Mouse (Mus musculus): ENCODE data around the gene Rbm34. TPM values are rescaled to one million over a fixed set of nuclear protein-coding genes. Genes with fewer than 3 reads are reported as not detected.
A peak's percentile ranks its signal among the peaks of the same experiment; 100 is the strongest.
"Not testable (repeated sequence)": the region's sequence is repeated elsewhere in the genome, so short reads cannot be mapped to it uniquely, and the experiment has no call there.

Rbm34 gene
- polyA plus RNA-seq, 1 experiment from 2014 or later = 24.0 TPM

- Histone ChIP-seq H3K9me3 (replicated peaks) (no peaks in the 10 kb centered on the region), H3K36me3 (ENCODE audit: poor library complexity, severe bottlenecking) (no peaks in the 10 kb centered on the region), H3K9ac (no peak overlapping the region), H3K4me1 (peaks cover 14% of the 10 kb centered on the region), H3K27me3 (no peaks in the 10 kb centered on the region), H3K4me2 (no peak overlapping the region), H3K27ac (no peak overlapping the region), H3K4me3 (no peak overlapping the region)
- no peak for ATAC-seq
- WGBS = 49% methylated on average over 10 of the region's 10 CpGs
Observed at GRCm38 (mm10) chr8:126914609-126915375, 56.1 kb downstream of the Rbm34 start.

GRCm38 (mm10) chr8:126914107-126914490 is 56.8 kb downstream of the Rbm34 start:
- not testable (repeated sequence) for H3K36me3 ChIP-seq (ENCODE audit: poor library complexity, severe bottlenecking); H3K27me3 ChIP-seq; ATAC-seq; H3K9ac ChIP-seq; H3K4me2 ChIP-seq; H3K27ac ChIP-seq; H3K4me3 ChIP-seq; H3K9me3 ChIP-seq (replicated peaks)
- H3K4me1 ChIP-seq = peaks cover 14% of the 10 kb centered on the region
- 74% methylated on average over 10 of the region's 10 CpGs for WGBS

GRCm38 (mm10) chr8:126913241-126914106 is 57.4 kb downstream of the Rbm34 start:
- no peaks in the 10 kb centered on the region for H3K9me3 ChIP-seq (replicated peaks)
- no peaks in the 10 kb centered on the region for H3K27me3 ChIP-seq
- 45% methylated on average over 12 of the region's 12 CpGs for WGBS
- no peaks in the 10 kb centered on the region for H3K36me3 ChIP-seq (ENCODE audit: poor library complexity, severe bottlenecking)
- no peak overlapping the region for H3K27ac ChIP-seq
- ATAC-seq = peak; percentile 36; the same call in 1 of the 2 replicates
- H3K9ac ChIP-seq = no peak overlapping the region
- H3K4me3 ChIP-seq = no peak overlapping the region
- peaks cover 14% of the 10 kb centered on the region for H3K4me1 ChIP-seq
- H3K4me2 ChIP-seq = no peak overlapping the region

- Histone ChIP-seq H3K27ac (no peak overlapping the region), H3K27me3 (no peaks in the 10 kb centered on the region), H3K9me3 (replicated peaks) (0 out of 2 replicates have a peak, but pooled peaks cover 3% of the 10 kb centered on the region), H3K4me1 (peaks cover 11% of the 10 kb centered on the region), H3K9ac (no peak overlapping the region), H3K4me2 (no peak overlapping the region), H3K4me3 (no peak overlapping the region), H3K36me3 (ENCODE audit: poor library complexity, severe bottlenecking) (no peaks in the 10 kb centered on the region)
- 82% methylated on average over 10 of the region's 10 CpGs for WGBS
- ATAC-seq = no peak
Observed at GRCm38 (mm10) chr8:126909371-126909802, 61.5 kb downstream of the Rbm34 start.

GRCm38 (mm10) chr8:126908805-126909204 is 62.1 kb downstream of the Rbm34 start:
- Histone ChIP-seq H3K27me3 (no peaks in the 10 kb centered on the region), H3K4me1 (peaks cover 8% of the 10 kb centered on the region), H3K4me3 (no peak overlapping the region), H3K9me3 (replicated peaks) (0 out of 2 replicates have a peak, but pooled peaks cover 3% of the 10 kb centered on the region), H3K4me2 (no peak overlapping the region), H3K27ac (no peak overlapping the region), H3K36me3 (ENCODE audit: poor library complexity, severe bottlenecking) (no peaks in the 10 kb centered on the region), H3K9ac (no peak overlapping the region)
- no peak for ATAC-seq
- WGBS = 82% methylated on average over 6 of the region's 6 CpGs

- ATAC-seq = no peak
- WGBS = 92% methylated on average over 9 of the region's 9 CpGs
- Histone ChIP-seq H3K4me1 (no peaks in the 10 kb centered on the region; the same call in 1 of the 2 replicates), H3K4me2 (no peak overlapping the region), H3K27me3 (no peaks in the 10 kb centered on the region), H3K9ac (no peak overlapping the region), H3K27ac (no peak overlapping the region), H3K36me3 (ENCODE audit: poor library complexity, severe bottlenecking) (no peaks in the 10 kb centered on the region), H3K4me3 (no peak overlapping the region), H3K9me3 (replicated peaks) (0 out of 2 replicates have a peak, but pooled peaks cover 3% of the 10 kb centered on the region)
Observed at GRCm38 (mm10) chr8:126907968-126908367, 62.9 kb downstream of the Rbm34 start.

DNA sequence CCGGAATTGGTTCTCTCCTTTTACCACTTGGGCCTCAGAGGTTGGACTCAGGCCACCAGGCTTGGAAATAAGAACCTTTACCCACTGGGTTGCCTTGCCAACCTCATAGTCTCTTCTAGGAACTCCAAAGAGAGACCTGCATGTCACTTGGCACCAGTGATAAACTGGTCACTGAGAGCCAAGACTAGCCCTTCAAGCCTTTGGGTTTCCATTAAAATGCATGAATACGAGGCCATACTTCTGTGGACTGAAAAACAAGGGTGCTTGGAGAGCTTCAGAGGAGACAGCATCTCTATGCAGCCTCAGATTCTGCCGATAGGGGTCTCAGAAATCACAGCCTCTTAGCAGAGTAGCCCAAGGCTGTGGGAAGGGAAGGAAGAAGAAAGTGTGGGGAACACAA is 63.5 kb downstream of the Rbm34 start:
- Histone ChIP-seq H3K4me2 (no peak overlapping the region), H3K9me3 (replicated peaks) (0 out of 2 replicates have a peak, but pooled peaks cover 3% of the 10 kb centered on the region), H3K36me3 (ENCODE audit: poor library complexity, severe bottlenecking) (no peaks in the 10 kb centered on the region), H3K4me3 (no peak overlapping the region), H3K27ac (no peak overlapping the region), H3K9ac (no peak overlapping the region), H3K4me1 (no peaks in the 10 kb centered on the region), H3K27me3 (no peaks in the 10 kb centered on the region)
- 74% methylated on average over 3 of the region's 3 CpGs for WGBS
- no peak; the same call in 1 of the 2 replicates for ATAC-seq

DNA sequence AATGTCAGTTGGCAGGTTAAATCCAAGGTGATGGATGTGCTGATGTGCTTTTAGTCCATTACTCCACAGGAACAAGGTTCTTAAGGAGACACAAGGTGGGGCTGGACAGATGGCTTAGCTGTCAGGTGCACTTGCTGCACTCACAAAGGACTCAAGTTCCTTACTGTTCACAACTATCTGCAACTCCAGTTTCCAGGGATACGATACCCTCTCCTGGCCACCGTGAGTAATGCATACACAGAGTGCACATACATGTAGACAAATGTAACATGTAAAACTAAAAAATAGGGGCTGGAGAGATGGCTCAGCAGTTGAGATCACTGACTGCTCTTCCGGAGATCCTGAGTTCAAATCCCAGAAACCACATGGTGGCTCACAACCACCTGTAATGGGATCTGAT is 65.5 kb downstream of the Rbm34 start:
- no peak for ATAC-seq
- Histone ChIP-seq H3K4me3 (no peak overlapping the region), H3K27ac (no peak overlapping the region), H3K36me3 (ENCODE audit: poor library complexity, severe bottlenecking) (no peaks in the 10 kb centered on the region), H3K9ac (no peak overlapping the region), H3K4me2 (no peak overlapping the region), H3K27me3 (no peaks in the 10 kb centered on the region), H3K4me1 (no peaks in the 10 kb centered on the region), H3K9me3 (replicated peaks) (0 out of 2 replicates have a peak, but pooled peaks cover 3% of the 10 kb centered on the region)
- WGBS = 95% methylated on average over 3 of the region's 3 CpGs

DNA sequence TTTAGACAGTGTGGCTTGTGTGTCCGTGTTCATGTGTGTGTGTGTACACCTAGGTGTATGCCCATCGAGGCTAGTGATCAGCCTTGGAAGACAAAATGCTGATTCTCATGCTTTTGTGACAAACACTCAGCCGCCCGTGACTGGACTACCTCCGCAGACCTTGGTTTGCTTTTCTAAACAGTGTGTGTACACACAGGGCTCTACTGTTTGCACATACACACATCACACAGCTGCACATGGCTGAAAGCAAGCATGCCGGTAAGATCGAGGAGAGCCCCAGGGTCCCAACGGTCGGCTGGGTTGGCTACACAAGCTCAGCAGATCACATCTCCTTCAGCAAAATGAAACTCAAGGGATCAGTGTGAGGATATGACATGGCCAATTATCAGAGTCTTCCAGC is 66.9 kb downstream of the Rbm34 start:
- H3K9ac ChIP-seq = no peak overlapping the region
- 93% methylated on average over 9 of the region's 9 CpGs for WGBS
- H3K4me3 ChIP-seq = no peak overlapping the region
- 0 out of 2 replicates have a peak, but pooled peaks cover 3% of the 10 kb centered on the region for H3K9me3 ChIP-seq (replicated peaks)
- no peak overlapping the region for H3K4me2 ChIP-seq
- H3K36me3 ChIP-seq (ENCODE audit: poor library complexity, severe bottlenecking) = no peaks in the 10 kb centered on the region
- ATAC-seq = no peak
- H3K4me1 ChIP-seq = no peaks in the 10 kb centered on the region
- no peaks in the 10 kb centered on the region for H3K27me3 ChIP-seq
- H3K27ac ChIP-seq = no peak overlapping the region

DNA sequence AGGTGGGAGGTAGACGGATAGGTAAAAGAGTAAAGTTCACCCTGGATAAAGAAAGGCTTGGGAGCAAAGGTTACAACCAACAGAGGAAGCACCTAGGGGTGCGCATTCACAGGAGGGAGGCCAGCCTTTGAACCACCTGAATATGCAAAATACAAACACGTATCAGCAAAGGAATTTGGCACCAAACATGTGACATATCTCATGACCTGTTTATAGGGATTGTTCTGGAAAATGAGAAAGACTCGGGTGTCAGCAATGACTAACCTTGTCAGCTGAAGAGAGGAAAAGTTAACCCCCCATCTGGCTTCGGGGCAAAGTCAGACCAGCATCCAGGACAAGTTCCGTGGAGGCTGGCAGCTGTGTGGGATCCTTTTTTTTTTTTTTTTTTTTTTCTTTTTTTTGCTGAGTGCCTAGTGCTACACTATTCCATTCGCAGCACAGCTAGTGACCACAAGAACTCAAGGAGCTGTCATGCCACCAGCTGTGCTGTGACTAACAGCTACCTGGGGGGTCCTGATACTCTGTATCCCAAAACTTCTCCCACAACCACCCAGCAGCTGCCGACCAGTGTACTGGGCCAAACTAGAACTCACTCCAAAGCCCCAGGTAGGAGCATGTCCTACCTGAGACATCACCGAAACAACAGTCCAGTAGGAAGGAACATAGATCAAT is 67.5 kb downstream of the Rbm34 start:
- no peak overlapping the region for H3K9ac ChIP-seq
- H3K9me3 ChIP-seq (replicated peaks) = 0 out of 2 replicates have a peak, but pooled peaks cover 3% of the 10 kb centered on the region
- H3K4me1 ChIP-seq = no peaks in the 10 kb centered on the region
- H3K36me3 ChIP-seq (ENCODE audit: poor library complexity, severe bottlenecking) = no peaks in the 10 kb centered on the region
- H3K4me3 ChIP-seq = no peak overlapping the region
- no peak overlapping the region for H3K4me2 ChIP-seq
- H3K27ac ChIP-seq = no peak overlapping the region
- H3K27me3 ChIP-seq = no peaks in the 10 kb centered on the region
- WGBS = 75% methylated on average over 9 of the region's 9 CpGs
- ATAC-seq = no peak

GRCm38 (mm10) chr8:126901612-126902011 is 69.3 kb downstream of the Rbm34 start:
- H3K4me3 ChIP-seq = no peak overlapping the region
- ATAC-seq = no peak
- H3K9me3 ChIP-seq (replicated peaks) = 0 out of 2 replicates have a peak, but pooled peaks cover 3% of the 10 kb centered on the region
- H3K27ac ChIP-seq = no peak overlapping the region
- 100% methylated on average over 1 of the region's 1 CpGs for WGBS
- H3K9ac ChIP-seq = no peak overlapping the region
- H3K27me3 ChIP-seq = no peaks in the 10 kb centered on the region
- no peak overlapping the region for H3K4me2 ChIP-seq
- H3K36me3 ChIP-seq (ENCODE audit: poor library complexity, severe bottlenecking) = no peaks in the 10 kb centered on the region
- no peaks in the 10 kb centered on the region for H3K4me1 ChIP-seq
